Mouse (Mus musculus) embryonic fibroblast, embryonic 13.5 days (primary cell): Measurements from ENCODE around the gene Myo1d. TPM values are rescaled to one million over a fixed set of nuclear protein-coding genes. Genes with fewer than 3 reads are reported as not detected.

Source experiments
- H3K27ac ChIP-seq: 2 replicates; pipeline ENCODE4 v1.5.1; 2012; ENCODE audit warnings: low read length, control low read depth, inconsistent platforms; ENCODE audit not compliant: insufficient read depth
- H3K4me1 ChIP-seq: 2 replicates; pipeline ENCODE4 v1.6.1; 2011; ENCODE audit warnings: low read length; ENCODE audit not compliant: control insufficient read depth, insufficient read depth
- H3K4me3 ChIP-seq: 2 replicates; pipeline ENCODE4 v1.5.1; 2011; ENCODE audit warnings: mild to moderate bottlenecking, control low read depth, low read length; ENCODE audit not compliant: insufficient read depth
- CTCF ChIP-seq: IDR thresholded peaks from 2 replicates; pipeline ENCODE4 v1.5.1; 2011; ENCODE audit warnings: mild to moderate bottlenecking, control low read depth, low read length, moderate library complexity, borderline replicate concordance; ENCODE audit not compliant: insufficient read depth
- POLR2A ChIP-seq: IDR thresholded peaks from 2 replicates; pipeline ENCODE4 v1.6.1; 2011; ENCODE audit warnings: low read depth, mild to moderate bottlenecking, control low read depth, low read length, moderate library complexity
- polyA plus RNA-seq: library from polyadenylated mRNA; stranded (reverse); fragments of >200 nt; gene quantifications from 2 replicates; pipeline ENCODE4 v1.2.4, GENCODE M21; 2011; ENCODE audit warnings: low read depth; ENCODE audit not compliant: missing spikeins, insufficient read length

The Myo1d gene
- polyA plus RNA-seq, 1 experiment = 29.5 TPM

- no peak overlapping the region for H3K4me3 ChIP-seq
- H3K4me1 ChIP-seq = no peaks in the 10 kb centered on the region
- H3K27ac ChIP-seq = no peak overlapping the region
- no peak for TF ChIP-seq CTCF
Measured at GRCm38 (mm10) chr11:80783460-80783859, 3.6 kb upstream of the Myo1d start.

DNA sequence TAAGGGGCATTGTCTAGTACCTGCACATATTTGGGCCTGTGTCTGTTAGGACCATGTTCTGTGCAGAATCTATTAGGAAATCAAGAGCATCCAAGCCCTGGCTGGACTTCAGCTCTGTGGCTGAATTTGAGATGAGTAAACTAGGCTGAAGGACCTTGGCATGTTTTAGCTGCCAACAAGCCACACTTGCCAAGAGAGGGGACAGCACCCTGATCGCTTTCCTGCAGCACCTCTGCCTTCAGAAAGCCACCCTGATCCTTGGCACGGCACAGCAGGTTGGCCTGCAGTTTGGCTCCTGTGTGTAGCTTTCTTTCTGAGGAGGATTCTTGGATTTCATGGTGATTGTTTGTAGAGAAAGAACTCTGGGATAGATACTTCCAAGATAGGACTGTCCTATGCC is 1.7 kb upstream of the Myo1d start:
- TF ChIP-seq POLR2A = no peak
- no peak for TF ChIP-seq CTCF
- no peak overlapping the region for H3K4me3 ChIP-seq
- H3K4me1 ChIP-seq = peaks cover 2% of the 10 kb centered on the region
- no peak overlapping the region for H3K27ac ChIP-seq

DNA sequence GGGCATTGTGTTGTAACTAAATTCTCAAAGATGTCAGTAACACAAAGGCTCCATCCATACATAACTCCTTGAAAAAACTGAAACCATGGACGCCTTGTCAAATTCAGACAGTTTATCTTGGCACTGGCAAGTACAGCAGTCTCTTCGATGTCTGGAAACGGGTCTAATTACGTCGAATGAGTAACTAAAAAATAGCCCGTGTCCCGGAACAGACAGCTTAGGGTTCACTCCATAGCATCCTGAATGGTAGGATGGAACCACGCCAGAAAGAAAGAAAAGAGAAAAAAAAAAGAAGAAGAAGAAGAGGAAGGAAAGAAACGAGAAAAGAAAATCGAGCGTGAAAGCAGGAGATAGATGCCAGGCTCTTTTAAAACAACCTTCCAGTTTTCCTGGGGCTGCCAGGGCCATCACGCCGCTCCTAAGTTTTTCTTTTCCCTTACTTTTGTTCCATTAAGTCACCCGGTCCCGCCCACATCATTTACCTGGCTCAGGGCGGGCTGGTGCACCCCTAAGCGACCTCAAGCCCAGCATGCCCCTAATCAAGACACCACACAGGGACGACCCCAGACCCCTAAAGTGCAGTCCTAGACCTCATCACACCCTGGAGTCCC is 804 bp downstream of the Myo1d start:
- Histone ChIP-seq H3K27ac (peak overlapping the region; percentile 37; the same call in 1 of the 2 replicates), H3K4me1 (peaks cover 2% of the 10 kb centered on the region), H3K4me3 (peak overlapping the region; percentile 84)
- TF ChIP-seq CTCF (no peak), POLR2A (no peak)

- Histone ChIP-seq H3K27ac (no peak overlapping the region), H3K4me1 (peaks cover 2% of the 10 kb centered on the region), H3K4me3 (no peak overlapping the region)
- TF ChIP-seq POLR2A = no peak
- no peak for TF ChIP-seq CTCF
Measured at GRCm38 (mm10) chr11:80778157-80778556, 1.7 kb downstream of the Myo1d start.

- TF ChIP-seq CTCF (no peak), POLR2A (no peak)
- Histone ChIP-seq H3K27ac (no peak overlapping the region), H3K4me1 (peaks cover 2% of the 10 kb centered on the region)
Measured at GRCm38 (mm10) chr11:80777708-80778107, 2.1 kb downstream of the Myo1d start.

DNA sequence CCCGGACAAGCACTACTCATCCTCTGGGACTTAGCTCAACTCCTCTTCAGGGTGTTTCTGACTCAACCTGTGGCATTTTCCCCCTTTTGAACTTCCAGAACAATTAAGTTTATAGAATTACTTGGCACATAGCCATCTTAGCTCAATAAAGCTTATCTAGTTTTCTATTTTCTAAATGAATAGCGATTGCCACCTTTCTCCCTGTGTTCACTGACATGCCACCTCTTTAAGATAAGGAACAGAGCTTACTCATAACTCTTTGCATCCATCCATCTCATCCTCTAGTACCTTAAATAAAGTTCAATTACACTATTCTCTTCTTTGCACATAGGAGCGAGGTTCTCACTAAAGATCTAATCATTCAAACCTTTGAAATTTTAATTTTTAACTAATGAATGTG is 4.3 kb downstream of the Myo1d start:
- Histone ChIP-seq H3K27ac (no peak overlapping the region), H3K4me3 (no peak overlapping the region), H3K4me1 (peaks cover 15% of the 10 kb centered on the region)
- no peak for TF ChIP-seq CTCF
- TF ChIP-seq POLR2A = no peak

More at GRCm38 (mm10) chr11:80777708-80778107, 2.1 kb downstream of the Myo1d start:
- H3K4me3 ChIP-seq = no peak overlapping the region

- no peak overlapping the region for H3K27ac ChIP-seq
- H3K4me1 ChIP-seq = peaks cover 13% of the 10 kb centered on the region
- no peak overlapping the region for H3K4me3 ChIP-seq
- TF ChIP-seq POLR2A = no peak
- no peak for TF ChIP-seq CTCF
Measured at GRCm38 (mm10) chr11:80772595-80773210, 7.1 kb downstream of the Myo1d start.

DNA sequence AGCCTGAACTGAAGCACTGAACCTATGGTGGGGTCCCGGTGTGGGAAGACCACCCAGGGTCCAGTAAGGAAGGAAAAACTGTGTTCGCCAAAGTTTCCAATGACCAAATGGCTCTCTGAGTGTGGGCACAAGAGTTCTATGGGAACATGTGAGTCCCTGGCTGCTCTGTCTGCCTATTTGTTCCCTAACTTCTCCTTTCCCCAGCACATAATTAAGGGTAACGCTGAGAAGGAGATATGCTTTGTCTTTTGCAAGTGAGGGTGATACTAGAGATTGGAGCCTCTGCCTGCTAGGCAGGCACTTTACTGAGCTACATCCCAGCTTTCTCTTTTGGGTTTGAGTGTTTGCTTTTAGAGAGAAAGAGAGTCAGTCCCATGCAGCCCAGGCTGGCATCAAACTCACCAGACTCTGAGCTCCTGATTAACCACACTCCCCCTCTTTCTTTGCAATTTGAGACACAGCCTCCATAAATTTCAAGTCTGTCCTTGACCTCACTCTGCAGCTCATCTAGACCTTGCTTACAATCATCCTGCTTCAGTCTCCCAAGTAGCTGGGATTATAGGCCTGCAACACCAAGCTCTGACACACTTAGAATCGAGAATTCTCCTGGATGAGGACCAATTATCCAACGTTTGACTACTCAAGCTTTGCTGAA is 8.1 kb downstream of the Myo1d start:
- Histone ChIP-seq H3K4me3 (no peak overlapping the region), H3K27ac (peak overlapping the region; percentile 74)
- TF ChIP-seq CTCF (no peak), POLR2A (no peak)

DNA sequence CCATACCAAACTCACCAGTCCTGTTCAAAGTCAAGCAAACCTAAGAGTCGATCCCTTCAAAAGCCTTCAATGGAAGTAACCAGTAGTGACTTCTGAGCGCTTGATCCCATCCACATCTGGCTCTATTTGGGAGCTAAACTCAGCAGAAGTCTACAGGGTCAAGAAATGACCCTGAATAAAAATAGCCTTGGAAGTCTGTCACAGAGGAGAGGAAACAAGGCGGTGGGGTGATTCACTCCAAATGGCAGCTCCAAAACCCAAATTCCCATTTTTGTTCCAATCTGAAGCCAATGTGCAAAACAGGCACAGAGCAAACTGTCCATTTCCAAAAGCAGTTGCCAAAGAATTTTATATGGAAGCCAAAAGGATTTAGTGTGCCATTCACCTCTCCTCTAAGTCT is 8.6 kb downstream of the Myo1d start:
- TF ChIP-seq CTCF = no peak
- TF ChIP-seq POLR2A = no peak
- H3K4me3 ChIP-seq = no peak overlapping the region
- peaks cover 16% of the 10 kb centered on the region for H3K4me1 ChIP-seq
- peak overlapping the region; percentile 88 for H3K27ac ChIP-seq

More for the DNA sequence above, 8.1 kb downstream of the Myo1d start:
- H3K4me1 ChIP-seq = peaks cover 16% of the 10 kb centered on the region

DNA sequence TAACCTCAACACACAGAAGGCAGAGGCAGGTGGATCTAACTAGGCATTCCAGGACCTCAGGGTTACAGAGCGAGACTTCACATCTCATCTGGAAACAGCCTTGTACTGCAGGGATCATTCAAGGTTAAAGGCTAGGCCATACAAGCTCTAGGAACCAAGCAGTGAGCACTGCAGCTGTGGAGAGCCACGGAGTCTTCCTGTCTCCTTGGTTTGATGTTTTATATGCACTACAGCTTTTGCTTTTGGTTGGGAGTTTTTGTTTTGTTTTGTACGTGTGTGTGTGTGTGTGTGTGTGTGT is 12.6 kb downstream of the Myo1d start:
- TF ChIP-seq CTCF (no peak), POLR2A (no peak)
- Histone ChIP-seq H3K4me3 (no peak overlapping the region), H3K4me1 (peaks cover 16% of the 10 kb centered on the region), H3K27ac (no peak overlapping the region)
